ENCODE assay signal across 17 mouse cellular contexts in the genomic region with DNA sequence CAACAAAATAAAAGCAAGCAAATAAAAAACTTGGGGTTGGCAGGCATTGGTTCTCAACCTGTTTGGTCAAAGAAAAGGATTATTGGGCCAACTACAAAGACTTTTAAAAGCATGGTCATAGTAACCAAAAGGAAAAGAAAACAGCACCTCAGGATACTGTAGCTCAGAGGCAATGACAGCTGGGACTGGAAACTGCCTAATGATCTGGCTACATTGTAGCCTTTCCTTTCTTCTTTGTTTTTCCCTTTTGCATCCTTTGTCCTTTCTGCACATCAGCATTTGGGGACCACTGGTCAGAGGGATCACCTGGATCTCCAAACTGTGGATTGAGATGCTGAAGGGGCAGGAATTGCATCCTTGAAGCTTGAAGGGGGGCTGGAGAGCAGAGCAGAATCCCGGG. TPM values are rescaled to one million over a fixed set of nuclear protein-coding genes. Genes with fewer than 3 reads are reported as not detected.
DNase-seq lines count a peak whose midpoint lies in the region; ATAC-seq and TF ChIP-seq lines count a peak whose summit lies in the region.
"Had no signal": no experiment of that assay in that cellular context is flagged by ENCODE, and none has a peak within 500 bp of the region (broad histone marks: within the 10 kb centered on the region; RNA-seq: fewer than 3 reads in every experiment).

No protein-coding gene starts in this region.

- no peak overlapping the region for H3K4me2 ChIP-seq in midbrain, postnatal 0 days (ENCODE audit: low read depth, low read length, poor library complexity, severe bottlenecking)
- H3K4me2 ChIP-seq in forebrain, postnatal 0 days (ENCODE audit: low read depth) = peak overlapping the region; percentile 13; the same call in 1 of the 2 replicates
- H3K4me2 ChIP-seq in midbrain, embryonic 11.5 days = peak overlapping the region; percentile 14; the same call in 1 of the 2 replicates
- H3K4me2 ChIP-seq in neural tube, embryonic 14.5 days (ENCODE audit: low read depth, low read length) = peak overlapping the region; percentile 36
- H3K4me2 ChIP-seq: intestine, embryonic 15.5 days; liver, embryonic 13.5 days had no signal

- intact Hi-C loops in left cerebral cortex, postnatal 25 days (cut with DNase I) = no loop called here

- H3K9me3 ChIP-seq in midbrain, embryonic 10.5 days (replicated peaks) = no peaks in the 10 kb centered on the region
- no peaks in the 10 kb centered on the region for H3K9me3 ChIP-seq in midbrain, postnatal 0 days (ENCODE audit: low read length)
- H3K9me3 ChIP-seq in forebrain, postnatal 0 days (ENCODE audit: low read length) = no peaks in the 10 kb centered on the region
- H3K9me3 ChIP-seq in midbrain, embryonic 11.5 days (ENCODE audit: control insufficient read depth, low read length) = no peaks in the 10 kb centered on the region
- H3K9me3 ChIP-seq in neural tube, embryonic 14.5 days (ENCODE audit: control insufficient read depth, low read length) = no peaks in the 10 kb centered on the region
- H3K9me3 ChIP-seq: heart, embryonic 10.5 days; intestine, embryonic 15.5 days; liver, embryonic 13.5 days had no signal

- TF ChIP-seq CTCF in midbrain, postnatal 0 days (IDR thresholded peaks at IDR 0.05) = no peak
- TF ChIP-seq CTCF in forebrain, postnatal 0 days (IDR thresholded peaks at IDR 0.05; ENCODE audit: low read depth) = no peak

- H3K4me1 ChIP-seq in midbrain, embryonic 10.5 days = peaks cover 61% of the 10 kb centered on the region
- peaks cover 17% of the 10 kb centered on the region for H3K4me1 ChIP-seq in midbrain, postnatal 0 days (ENCODE audit: insufficient read depth, low read length)
- H3K4me1 ChIP-seq in forebrain, postnatal 0 days (ENCODE audit: insufficient read depth) = peaks cover 40% of the 10 kb centered on the region
- peaks cover 42% of the 10 kb centered on the region for H3K4me1 ChIP-seq in midbrain, embryonic 11.5 days (ENCODE audit: control insufficient read depth, insufficient read depth, low read length)
- peaks cover 50% of the 10 kb centered on the region for H3K4me1 ChIP-seq in neural tube, embryonic 14.5 days (ENCODE audit: control insufficient read depth, insufficient read depth, low read length)
- H3K4me1 ChIP-seq: liver, embryonic 13.5 days had no signal

- WGBS in midbrain, embryonic 10.5 days = 4% methylated on average over 1 of the region's 1 CpGs
- 0% methylated on average over 1 of the region's 1 CpGs for WGBS in midbrain, postnatal 0 days
- WGBS in forebrain, postnatal 0 days = 3% methylated on average over 1 of the region's 1 CpGs
- 0% methylated on average over 1 of the region's 1 CpGs for WGBS in midbrain, embryonic 11.5 days
- 0% methylated on average over 1 of the region's 1 CpGs for WGBS in neural tube, embryonic 14.5 days

- no peak for DNase-seq in midbrain, embryonic 10.5 days (ENCODE audit: low spot score)
- DNase-seq in midbrain, postnatal 0 days (ENCODE audit: low spot score) = no peak
- no peak for DNase-seq in forebrain, postnatal 0 days
- peak; percentile 87 for DNase-seq in midbrain, embryonic 11.5 days (ENCODE audit: low spot score, missing footprints)
- DNase-seq in left cerebral cortex, postnatal 25 days (ENCODE audit: low spot score in 2 of 2) = no peak
- no peak for DNase-seq in layer of hippocampus, postnatal 25 days (ENCODE audit: extremely low spot score in 1 of 2, low spot score in 1 of 2)
- no peak for DNase-seq in adrenal gland, postnatal 4 days (ENCODE audit: low spot score in 2 of 2)
- DNase-seq: adrenal gland, postnatal 36 days; B cell, adult 2 months; kidney, postnatal 14 days; liver, embryonic 13.5 days had no signal

- H3K4me3 ChIP-seq in midbrain, embryonic 10.5 days = no peak overlapping the region; the same call in 1 of the 2 replicates
- H3K4me3 ChIP-seq in midbrain, postnatal 0 days (ENCODE audit: low read depth, low read length) = no peak overlapping the region
- no peak overlapping the region for H3K4me3 ChIP-seq in forebrain, postnatal 0 days (ENCODE audit: low read depth, low read length)
- H3K4me3 ChIP-seq in midbrain, embryonic 11.5 days (ENCODE audit: low read depth, low read length) = no peak overlapping the region
- no peak overlapping the region for H3K4me3 ChIP-seq in neural tube, embryonic 14.5 days (ENCODE audit: low read depth, low read length)
- H3K4me3 ChIP-seq: heart, embryonic 10.5 days; intestine, embryonic 15.5 days; liver, embryonic 13.5 days had no signal

- peaks cover 12% of the 10 kb centered on the region; the same call in 1 of the 2 replicates for H3K36me3 ChIP-seq in midbrain, embryonic 10.5 days
- H3K36me3 ChIP-seq in midbrain, postnatal 0 days (ENCODE audit: insufficient read depth, low read length) = no peaks in the 10 kb centered on the region
- no peaks in the 10 kb centered on the region for H3K36me3 ChIP-seq in forebrain, postnatal 0 days (ENCODE audit: insufficient read depth)
- H3K36me3 ChIP-seq in midbrain, embryonic 11.5 days (ENCODE audit: control insufficient read depth, insufficient read depth, low read length) = no peaks in the 10 kb centered on the region
- H3K36me3 ChIP-seq in neural tube, embryonic 14.5 days (ENCODE audit: control insufficient read depth, insufficient read depth, low read length) = no peaks in the 10 kb centered on the region
- H3K36me3 ChIP-seq: heart, embryonic 10.5 days; intestine, embryonic 15.5 days; liver, embryonic 13.5 days had no signal

- peaks cover 15% of the 10 kb centered on the region for H3K27me3 ChIP-seq in midbrain, embryonic 10.5 days (ENCODE audit: low read depth, poor library complexity, severe bottlenecking)
- H3K27me3 ChIP-seq in midbrain, postnatal 0 days (ENCODE audit: insufficient read depth, low read length) = no peaks in the 10 kb centered on the region
- H3K27me3 ChIP-seq in forebrain, postnatal 0 days (ENCODE audit: insufficient read depth, low read length) = no peaks in the 10 kb centered on the region
- H3K27me3 ChIP-seq in midbrain, embryonic 11.5 days (ENCODE audit: control insufficient read depth, insufficient read depth, low read length) = no peaks in the 10 kb centered on the region
- H3K27me3 ChIP-seq in neural tube, embryonic 14.5 days (ENCODE audit: control insufficient read depth, insufficient read depth, low read length) = no peaks in the 10 kb centered on the region
- H3K27me3 ChIP-seq: intestine, embryonic 15.5 days; Patski had no signal

- H3K9ac ChIP-seq in midbrain, postnatal 0 days (replicated peaks; ENCODE audit: low read length, poor library complexity, severe bottlenecking) = no peak overlapping the region
- 0 out of 2 replicates have a peak overlapping the region, but pooled peaks have one; percentile 6 for H3K9ac ChIP-seq in forebrain, postnatal 0 days
- peak overlapping the region; percentile 21; the same call in 1 of the 2 replicates for H3K9ac ChIP-seq in midbrain, embryonic 11.5 days (ENCODE audit: low read length)
- peak overlapping the region; percentile 17; the same call in 1 of the 2 replicates for H3K9ac ChIP-seq in neural tube, embryonic 14.5 days (replicated peaks; ENCODE audit: low read depth, low read length)
- H3K9ac ChIP-seq: intestine, embryonic 15.5 days; liver, embryonic 13.5 days had no signal

- ATAC-seq in midbrain, postnatal 0 days (ENCODE audit: low FRiP score) = no peak
- no peak for ATAC-seq in forebrain, postnatal 0 days
- ATAC-seq in midbrain, embryonic 11.5 days (ENCODE audit: low FRiP score) = peak; percentile 12; the same call in 1 of the 2 replicates
- ATAC-seq in neural tube, embryonic 14.5 days (ENCODE audit: low read depth) = no peak
- ATAC-seq: lung, postnatal 0 days; Patski had no signal

- H3K27ac ChIP-seq in midbrain, embryonic 10.5 days (replicated peaks) = peak overlapping the region; percentile 76
- H3K27ac ChIP-seq in midbrain, postnatal 0 days (ENCODE audit: low read depth, low read length) = no peak overlapping the region
- 0 out of 2 replicates have a peak overlapping the region, but pooled peaks have one; percentile 50 for H3K27ac ChIP-seq in forebrain, postnatal 0 days (ENCODE audit: low read depth, low read length)
- H3K27ac ChIP-seq in midbrain, embryonic 11.5 days (ENCODE audit: low read depth, low read length) = peak overlapping the region; percentile 69
- peak overlapping the region; percentile 81 for H3K27ac ChIP-seq in neural tube, embryonic 14.5 days (ENCODE audit: low read depth, low read length)
- H3K27ac ChIP-seq: heart, embryonic 10.5 days; intestine, embryonic 15.5 days; liver, embryonic 13.5 days had no signal

RNA-seq across cellular contexts. Expression of gene St8sia2, which starts 7.1 kb away (rescaled TPM):
- 17.3 and 26.9 TPM in 2 replicates for polyA plus RNA-seq in midbrain, embryonic 10.5 days (2016; fragmentation: Nextera tagmentation; extraction: Ambion mirVana)
- 75.1 and 100 TPM in 2 replicates for total RNA-seq in midbrain, postnatal 0 days (2014; rRNA removed)
- 81.1 and 88.1 TPM in 2 replicates for polyA plus RNA-seq in midbrain, postnatal 0 days (2015; fragmentation: Nextera tagmentation; extraction: Ambion mirVana)
- 59.6 and 75.7 TPM in 2 replicates for total RNA-seq in forebrain, postnatal 0 days (2014; rRNA removed)
- polyA plus RNA-seq in forebrain, postnatal 0 days (2015; fragmentation: Nextera tagmentation; extraction: Ambion mirVana) = 69.2 and 84.0 TPM in 2 replicates
- 40.2 and 42.7 TPM in 2 replicates for polyA plus RNA-seq in midbrain, embryonic 11.5 days (2014; fragmentation: Nextera tagmentation; extraction: Ambion mirVana)
- polyA plus RNA-seq in neural tube, embryonic 14.5 days (2014; fragmentation: Nextera tagmentation; extraction: Ambion mirVana) = 97.9 and 102 TPM in 2 replicates
- total RNA-seq in left cerebral cortex, postnatal 25 days (2021) = 1 to 10 TPM; 1.9 to 2.4 TPM
- total RNA-seq in layer of hippocampus, postnatal 25 days (2021) = 1 to 10 TPM; 2.5 to 2.6 TPM
- total RNA-seq in adrenal gland, postnatal 4 days (2021) = 1 to 10 TPM; 5.9 to 7.1 TPM
- total RNA-seq: monocyte, adult 5-6 weeks had no signal
